Mouse (Mus musculus): Measurements from ENCODE around the gene Sun2. TPM values are rescaled to one million over a fixed set of nuclear protein-coding genes. Genes with fewer than 3 reads are reported as not detected.

Gene Sun2
- polyA plus RNA-seq, 1 experiment: 247 TPM

- 56% methylated on average over 3 of the region's 3 CpGs for WGBS
- no peak overlapping the region for H3K4me3 ChIP-seq (ENCODE audit: insufficient read depth, low read depth, low read length)
Measured at GRCm38 (mm10) chr15:79740739-79741138, 1.6 kb downstream of the Sun2 start.

GRCm38 (mm10) chr15:79734311-79734710 lies 8.0 kb downstream of the Sun2 start:
- WGBS: 78% methylated on average over 8 of the region's 8 CpGs
- H3K4me3 ChIP-seq (ENCODE audit: insufficient read depth, low read depth, low read length): no peak overlapping the region
- H3K27ac ChIP-seq (ENCODE audit: insufficient read depth, low read depth, low read length): peak overlapping the region; percentile 82
- no peak for TF ChIP-seq POLR2A (IDR thresholded peaks at IDR 0.05; ENCODE audit: insufficient read depth, low read depth, low read length)
- no peak for TF ChIP-seq CTCF (IDR thresholded peaks at IDR 0.05; ENCODE audit: insufficient read depth, low read depth, low read length)
- peaks cover 38% of the 10 kb centered on the region for H3K4me1 ChIP-seq (ENCODE audit: control insufficient read depth, insufficient read depth, low read length)

More at GRCm38 (mm10) chr15:79740739-79741138, 1.6 kb downstream of the Sun2 start:
- TF ChIP-seq CTCF (IDR thresholded peaks at IDR 0.05; ENCODE audit: insufficient read depth, low read depth, low read length): no peak
- TF ChIP-seq POLR2A (IDR thresholded peaks at IDR 0.05; ENCODE audit: insufficient read depth, low read depth, low read length): no peak
- H3K4me1 ChIP-seq (ENCODE audit: control insufficient read depth, insufficient read depth, low read length): peaks cover 31% of the 10 kb centered on the region
- no peak overlapping the region; the same call in 1 of the 2 replicates for H3K27ac ChIP-seq (ENCODE audit: insufficient read depth, low read depth, low read length)

DNA sequence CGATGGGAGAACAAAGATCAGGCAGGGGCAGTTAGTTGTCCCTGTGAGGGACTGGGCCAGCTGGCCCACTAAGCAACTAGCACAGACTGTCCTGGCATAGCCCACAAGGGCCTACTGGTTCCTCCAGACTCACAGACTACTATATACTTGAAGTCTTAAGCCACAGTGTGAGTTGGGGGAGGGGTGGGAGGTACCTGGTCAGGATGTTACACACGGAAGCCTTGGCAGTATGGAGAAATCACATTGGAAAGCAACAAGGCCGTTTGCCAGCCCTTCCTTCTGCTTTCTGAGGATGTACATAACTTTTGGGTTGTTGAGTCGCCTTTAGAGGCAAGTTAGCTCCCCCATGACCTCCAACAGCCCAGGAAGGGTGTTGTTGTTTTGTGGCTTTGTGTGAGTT lies 8.7 kb downstream of the Sun2 start:
- H3K27ac ChIP-seq (ENCODE audit: insufficient read depth, low read depth, low read length): peak overlapping the region; percentile 82
- WGBS: 74% methylated on average over 4 of the region's 4 CpGs
- H3K4me1 ChIP-seq (ENCODE audit: control insufficient read depth, insufficient read depth, low read length): peaks cover 38% of the 10 kb centered on the region
- no peak for TF ChIP-seq CTCF (IDR thresholded peaks at IDR 0.05; ENCODE audit: insufficient read depth, low read depth, low read length)
- no peak for TF ChIP-seq POLR2A (IDR thresholded peaks at IDR 0.05; ENCODE audit: insufficient read depth, low read depth, low read length)
- no peak overlapping the region for H3K4me3 ChIP-seq (ENCODE audit: insufficient read depth, low read depth, low read length)

DNA sequence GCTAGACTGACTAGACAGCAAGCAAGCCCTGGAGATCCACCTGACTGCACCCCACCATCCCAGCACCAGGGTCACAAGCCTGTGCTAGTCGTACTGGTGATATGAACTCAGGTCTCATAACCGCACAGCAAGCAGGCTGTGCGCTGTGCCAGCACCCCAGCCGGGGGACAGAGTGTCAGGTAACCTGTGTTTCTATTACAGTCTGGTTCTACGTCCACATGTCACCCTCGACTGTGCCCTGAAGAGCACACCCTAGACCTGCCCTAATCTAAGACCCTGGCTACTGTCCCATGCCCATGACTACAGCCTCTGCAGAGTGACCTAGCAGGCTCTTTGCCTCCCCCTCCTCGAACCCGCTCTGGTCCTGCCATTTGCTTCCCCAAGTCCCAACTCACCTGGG lies 9.1 kb downstream of the Sun2 start:
- Histone ChIP-seq H3K4me1 (ENCODE audit: control insufficient read depth, insufficient read depth, low read length) (peaks cover 40% of the 10 kb centered on the region), H3K27ac (ENCODE audit: insufficient read depth, low read depth, low read length) (no peak overlapping the region), H3K4me3 (ENCODE audit: insufficient read depth, low read depth, low read length) (no peak overlapping the region)
- WGBS: 93% methylated on average over 8 of the region's 8 CpGs
- TF ChIP-seq POLR2A (IDR thresholded peaks at IDR 0.05; ENCODE audit: insufficient read depth, low read depth, low read length) (no peak), CTCF (IDR thresholded peaks at IDR 0.05; ENCODE audit: insufficient read depth, low read depth, low read length) (no peak)

GRCm38 (mm10) chr15:79731554-79731953 lies 10.8 kb downstream of the Sun2 start:
- H3K27ac ChIP-seq (ENCODE audit: insufficient read depth, low read depth, low read length): no peak overlapping the region
- WGBS: 58% methylated on average over 7 of the region's 7 CpGs
- TF ChIP-seq CTCF (IDR thresholded peaks at IDR 0.05; ENCODE audit: insufficient read depth, low read depth, low read length) (no peak), POLR2A (IDR thresholded peaks at IDR 0.05; ENCODE audit: insufficient read depth, low read depth, low read length) (no peak)
- H3K4me1 ChIP-seq (ENCODE audit: control insufficient read depth, insufficient read depth, low read length): peaks cover 56% of the 10 kb centered on the region
- H3K4me3 ChIP-seq (ENCODE audit: insufficient read depth, low read depth, low read length): no peak overlapping the region

GRCm38 (mm10) chr15:79728731-79729388 lies 13.5 kb downstream of the Sun2 start:
- Histone ChIP-seq H3K4me3 (ENCODE audit: insufficient read depth, low read depth, low read length) (no peak overlapping the region), H3K4me1 (ENCODE audit: control insufficient read depth, insufficient read depth, low read length) (peaks cover 61% of the 10 kb centered on the region), H3K27ac (ENCODE audit: insufficient read depth, low read depth, low read length) (peak overlapping the region; percentile 79)
- no peak for TF ChIP-seq CTCF (IDR thresholded peaks at IDR 0.05; ENCODE audit: insufficient read depth, low read depth, low read length)
- no peak for TF ChIP-seq POLR2A (IDR thresholded peaks at IDR 0.05; ENCODE audit: insufficient read depth, low read depth, low read length)
- 87% methylated on average over 10 of the region's 10 CpGs for WGBS

- Histone ChIP-seq H3K4me3 (ENCODE audit: insufficient read depth, low read depth, low read length) (no peak overlapping the region), H3K27ac (ENCODE audit: insufficient read depth, low read depth, low read length) (peak overlapping the region; percentile 79), H3K4me1 (ENCODE audit: control insufficient read depth, insufficient read depth, low read length) (peaks cover 60% of the 10 kb centered on the region)
- WGBS: 42% methylated on average over 5 of the region's 5 CpGs
- TF ChIP-seq CTCF (IDR thresholded peaks at IDR 0.05; ENCODE audit: insufficient read depth, low read depth, low read length) (no peak), POLR2A (IDR thresholded peaks at IDR 0.05; ENCODE audit: insufficient read depth, low read depth, low read length) (no peak)
Measured at GRCm38 (mm10) chr15:79728311-79728710, 14.0 kb downstream of the Sun2 start.

DNA sequence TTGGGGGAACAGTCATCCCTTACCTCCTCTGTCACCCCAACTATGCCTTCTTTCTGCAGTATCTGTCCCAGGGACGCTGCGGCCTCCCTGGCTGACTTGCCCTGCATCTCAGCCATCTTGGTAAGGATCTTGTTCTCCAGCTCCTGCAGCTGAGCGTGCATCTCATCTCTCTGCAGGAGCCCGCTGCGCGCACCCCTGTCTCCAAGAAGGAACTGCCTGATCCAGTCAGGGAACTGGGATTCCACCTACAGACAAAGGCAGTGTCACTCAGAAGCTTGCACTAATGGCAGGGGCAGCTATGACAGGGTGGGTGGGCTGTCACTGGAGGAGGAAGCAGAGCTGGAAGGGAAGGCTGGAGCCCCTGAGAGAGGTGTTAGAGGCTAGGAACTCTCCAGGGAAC lies 14.5 kb downstream of the Sun2 start:
- H3K27ac ChIP-seq (ENCODE audit: insufficient read depth, low read depth, low read length): peak overlapping the region; percentile 79
- 56% methylated on average over 6 of the region's 6 CpGs for WGBS
- H3K4me3 ChIP-seq (ENCODE audit: insufficient read depth, low read depth, low read length): no peak overlapping the region

GRCm38 (mm10) chr15:79725190-79725789 lies 17.0 kb downstream of the Sun2 start:
- peaks cover 62% of the 10 kb centered on the region for H3K4me1 ChIP-seq (ENCODE audit: control insufficient read depth, insufficient read depth, low read length)
- 53% methylated on average over 11 of the region's 11 CpGs for WGBS
- H3K27ac ChIP-seq (ENCODE audit: insufficient read depth, low read depth, low read length): peak overlapping the region; percentile 72
- TF ChIP-seq POLR2A (IDR thresholded peaks at IDR 0.05; ENCODE audit: insufficient read depth, low read depth, low read length): no peak
- TF ChIP-seq CTCF (IDR thresholded peaks at IDR 0.05; ENCODE audit: insufficient read depth, low read depth, low read length): no peak
- no peak overlapping the region for H3K4me3 ChIP-seq (ENCODE audit: insufficient read depth, low read depth, low read length)

More for the DNA sequence above, 14.5 kb downstream of the Sun2 start:
- H3K4me1 ChIP-seq (ENCODE audit: control insufficient read depth, insufficient read depth, low read length): peaks cover 60% of the 10 kb centered on the region
- no peak for TF ChIP-seq POLR2A (IDR thresholded peaks at IDR 0.05; ENCODE audit: insufficient read depth, low read depth, low read length)
- no peak for TF ChIP-seq CTCF (IDR thresholded peaks at IDR 0.05; ENCODE audit: insufficient read depth, low read depth, low read length)
